Mouse (Mus musculus) bone marrow macrophage, adult 2 months (primary cell): ENCODE data around the gene Exoc3l4.

ENCODE experiments used
- CTCF ChIP-seq: IDR thresholded peaks from 2 replicates; pipeline ENCODE4 v1.5.1; 2012; ENCODE audit warnings: low read depth, mild to moderate bottlenecking, low read length, moderate library complexity
- POLR2A ChIP-seq: IDR thresholded peaks from 2 replicates; pipeline ENCODE4 v1.6.1; 2012; ENCODE audit warnings: mild to moderate bottlenecking, low read depth, low read length, borderline replicate concordance

GRCm38 (mm10) chr12:111396997-111397396 is 19.8 kb upstream of the Exoc3l4 start:
- TF ChIP-seq POLR2A: no peak
- no peak for TF ChIP-seq CTCF
